ENCODE assay signal across 16 mouse cellular contexts in genomic region chr6:55398869-55399628, GRCm38 (mm10). TPM values are rescaled to one million over a fixed set of nuclear protein-coding genes. Genes with fewer than 3 reads are reported as not detected.
DNase-seq lines count a peak whose midpoint lies in the region; ATAC-seq lines count a peak whose summit lies in the region.
"Had no signal": no experiment of that assay in that cellular context is flagged by ENCODE, and none has a peak within 500 bp of the region (broad histone marks: within the 10 kb centered on the region; RNA-seq: fewer than 3 reads in every experiment).

No protein-coding gene starts in this region.

- peak; percentile 46 for DNase-seq in cerebellum, adult 11-12 months
- DNase-seq in cerebellum, postnatal 4 days (ENCODE audit: low spot score in 2 of 2): no peak
- peak; percentile 20 for DNase-seq in kidney, adult 9 months
- peak; percentile 40 to 72 for DNase-seq in right cerebral cortex, postnatal 10 days (ENCODE audit: low spot score in 2 of 2)
- DNase-seq in right cerebral cortex, postnatal 25 days: no peak
- DNase-seq in liver: no peak
- DNase-seq: liver, embryonic 13.5 days; thymus, adult 2 months had no signal

- 74% methylated on average over 9 of the region's 9 CpGs for WGBS in kidney, embryonic 14.5 days

- H3K9me3 ChIP-seq in kidney, embryonic 14.5 days (ENCODE audit: control insufficient read depth, low read length): no peaks in the 10 kb centered on the region
- H3K9me3 ChIP-seq: G1E; liver, embryonic 13.5 days had no signal

- H3K4me3 ChIP-seq in kidney, embryonic 14.5 days (ENCODE audit: low read length): no peak overlapping the region
- H3K4me3 ChIP-seq: liver, embryonic 13.5 days had no signal

- peaks cover 6% of the 10 kb centered on the region; the same call in 1 of the 2 replicates for H3K4me1 ChIP-seq in kidney, embryonic 14.5 days (ENCODE audit: control insufficient read depth, insufficient read depth, low read length)
- H3K4me1 ChIP-seq: liver, embryonic 13.5 days had no signal

- no peaks in the 10 kb centered on the region for H3K27me3 ChIP-seq in kidney, embryonic 14.5 days (ENCODE audit: control insufficient read depth, insufficient read depth, low read length)

- no peak for ATAC-seq in kidney, embryonic 14.5 days (ENCODE audit: low FRiP score, low TSS enrichment)
- no peak for ATAC-seq in megakaryocyte progenitor cell, adult 5-6 weeks (replicated peaks; ENCODE audit: poor library complexity)

- H3K9ac ChIP-seq in kidney, embryonic 14.5 days (ENCODE audit: low read depth, low read length): no peak overlapping the region
- H3K9ac ChIP-seq: liver, embryonic 13.5 days had no signal

- H3K36me3 ChIP-seq in kidney, embryonic 14.5 days (ENCODE audit: control insufficient read depth, insufficient read depth, low read length): no peaks in the 10 kb centered on the region
- H3K36me3 ChIP-seq: G1E; liver, embryonic 13.5 days had no signal

- H3K27ac ChIP-seq in kidney, embryonic 14.5 days (ENCODE audit: low read depth, low read length): no peak overlapping the region
- H3K27ac ChIP-seq: liver, embryonic 13.5 days had no signal

- no peak overlapping the region for H3K4me2 ChIP-seq in kidney, embryonic 14.5 days (replicated peaks; ENCODE audit: low read depth, low read length)
- H3K4me2 ChIP-seq: liver, embryonic 13.5 days had no signal

RNA-seq across cellular contexts. Expression of gene Ghrhr, which starts 23.0 kb away (rescaled TPM):
- not detected in 2 replicates for polyA plus RNA-seq in kidney, embryonic 14.5 days (2014; fragmentation: Nextera tagmentation; extraction: Ambion mirVana)
- not detected in 2 replicates for total RNA-seq in megakaryocyte progenitor cell, adult 5-6 weeks (2015)
- total RNA-seq in megakaryocyte progenitor cell, adult 5-6 weeks (2017): not detected in 2 replicates
- total RNA-seq: adrenal gland, adult 2 months; heart, adult 8-10 months; neutrophil, adult 5-6 weeks had no signal
- polyA plus RNA-seq: adrenal gland, adult 2 months; cerebellum, adult 2 months; G1E; hindbrain, embryonic 16.5 days had no signal

RNA-seq across cellular contexts. Expression of gene Adcyap1r1, which starts 52.7 kb away (rescaled TPM):
- polyA plus RNA-seq in kidney, embryonic 14.5 days (2014; fragmentation: Nextera tagmentation; extraction: Ambion mirVana): 2.1 and 2.3 TPM in 2 replicates
- not detected in 2 replicates for total RNA-seq in megakaryocyte progenitor cell, adult 5-6 weeks (2015)
- total RNA-seq in megakaryocyte progenitor cell, adult 5-6 weeks (2017): 0.08 TPM in 1 of 2 replicates, not detected in the other
- total RNA-seq: neutrophil, adult 5-6 weeks had no signal
- polyA plus RNA-seq: G1E had no signal

Comparison
In these comparisons a context has a peak if more than half of its experiments do, and no peak if none do; other contexts are left out.
1. DNase-seq: peak in cerebellum, adult 11-12 months (single experiment), kidney, adult 9 months (single experiment) and right cerebral cortex, postnatal 10 days (2 of 2); none in cerebellum, postnatal 4 days (0 of 2), right cerebral cortex, postnatal 25 days (single experiment) and liver (single experiment).